Mouse (Mus musculus) heart, embryonic 10.5 days (tissue): ENCODE measurements around the gene Rbms1. TPM values are rescaled to one million over a fixed set of nuclear protein-coding genes. Genes with fewer than 3 reads are reported as not detected.

Experiments
- DNase-seq: peaks from one replicate; pipeline ENCODE4 v3.0.0-alpha.2; 2017; ENCODE audit warnings: low spot score
- H3K27ac ChIP-seq: fragments of 300-500 bp; sonication (generic); 2 replicates; pipeline ENCODE4 v1.5.1; 2016; ENCODE audit warnings: mild to moderate bottlenecking
- H3K27me3 ChIP-seq: fragments of 300-500 bp; sonication (generic); 2 replicates; pipeline ENCODE4 v1.6.1; 2016; ENCODE audit warnings: mild to moderate bottlenecking; ENCODE audit not compliant: poor library complexity, insufficient read depth, severe bottlenecking
- H3K36me3 ChIP-seq: fragments of 300-500 bp; sonication (generic); 2 replicates; pipeline ENCODE4 v1.6.1; 2016; ENCODE audit warnings: mild to moderate bottlenecking, moderate library complexity
- H3K4me1 ChIP-seq: fragments of 300-500 bp; sonication (generic); 2 replicates; pipeline ENCODE4 v1.6.1; 2016; ENCODE audit warnings: mild to moderate bottlenecking
- H3K4me3 ChIP-seq: fragments of 300-500 bp; sonication (generic); 2 replicates; pipeline ENCODE4 v1.5.1; 2016; ENCODE audit warnings: mild to moderate bottlenecking, moderate library complexity
- H3K9me3 ChIP-seq: fragments of 300-500 bp; sonication (generic); 2 replicates; pipeline ENCODE4 v1.6.1; 2016; ENCODE audit warnings: mild to moderate bottlenecking, moderate library complexity
- WGBS: fragments of 180-500 bp; shearing (Covaris S2); methylation state at CpG from one replicate; pipeline ENCODE4 v1.1.7; 2016; 5-methylcytosine and 5-hydroxymethylcytosine counted together
- polyA plus RNA-seq: library from polyadenylated mRNA; unstranded; fragments of >200 nt; fragmentation: Nextera tagmentation; extraction: Ambion mirVana; gene quantifications from 2 replicates; pipeline ENCODE4 v1.2.1, GENCODE M21; 2016

Rbms1 gene
- polyA plus RNA-seq, 1 experiment from 2014 or later: 146 TPM

DNA sequence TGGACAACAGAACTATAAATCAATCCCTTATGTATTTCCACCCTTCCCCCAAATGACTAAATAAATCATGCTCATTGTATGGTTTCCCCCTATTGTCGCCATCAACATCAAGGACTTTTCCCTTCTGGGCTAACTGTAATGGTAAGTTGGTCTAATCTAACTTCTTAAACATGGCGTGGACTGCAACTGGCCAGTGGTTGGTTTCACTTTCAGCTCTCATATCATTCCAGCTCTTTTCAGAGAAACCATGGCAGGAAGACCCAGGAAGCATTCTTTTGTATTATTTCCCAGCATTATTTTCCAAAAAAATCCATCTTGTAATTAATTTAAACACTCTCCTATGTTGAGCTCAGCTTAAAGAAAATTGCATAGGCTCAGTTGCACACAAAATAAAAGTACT, 23.0 kb downstream of the Rbms1 start:
- DNase-seq: no peak
- Histone ChIP-seq H3K27ac (no peak overlapping the region), H3K9me3 (no peaks in the 10 kb centered on the region), H3K27me3 (no peaks in the 10 kb centered on the region), H3K4me3 (0 out of 2 replicates have a peak overlapping the region, but pooled peaks have one; percentile 24), H3K36me3 (peaks cover 3% of the 10 kb centered on the region; the same call in 1 of the 2 replicates), H3K4me1 (peaks cover 25% of the 10 kb centered on the region)
- WGBS: 84% methylated on average over 2 of the region's 2 CpGs

DNA sequence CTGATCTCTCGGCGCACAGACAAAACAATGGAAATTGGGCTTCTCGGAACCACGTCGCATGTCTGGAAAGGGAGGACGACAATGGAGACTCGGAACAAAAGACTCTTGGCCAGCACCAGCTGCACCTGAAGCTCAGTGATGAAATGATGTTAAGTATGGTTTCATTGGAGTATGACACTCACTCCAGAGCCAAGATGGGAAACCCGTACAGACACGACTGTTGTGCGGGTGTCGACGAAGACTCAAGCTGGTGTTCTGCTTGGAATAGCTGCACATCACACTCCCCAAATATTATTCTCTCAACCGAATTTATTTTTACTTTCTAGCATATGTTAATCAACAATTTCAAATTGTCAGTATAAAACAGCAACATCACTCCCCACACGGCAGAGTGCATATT, 26.1 kb downstream of the Rbms1 start:
- Histone ChIP-seq H3K36me3 (no peaks in the 10 kb centered on the region), H3K4me1 (peaks cover 25% of the 10 kb centered on the region), H3K27me3 (no peaks in the 10 kb centered on the region), H3K27ac (no peak overlapping the region), H3K4me3 (no peak overlapping the region), H3K9me3 (no peaks in the 10 kb centered on the region)
- DNase-seq: no peak
- WGBS: 94% methylated on average over 14 of the region's 14 CpGs

DNA sequence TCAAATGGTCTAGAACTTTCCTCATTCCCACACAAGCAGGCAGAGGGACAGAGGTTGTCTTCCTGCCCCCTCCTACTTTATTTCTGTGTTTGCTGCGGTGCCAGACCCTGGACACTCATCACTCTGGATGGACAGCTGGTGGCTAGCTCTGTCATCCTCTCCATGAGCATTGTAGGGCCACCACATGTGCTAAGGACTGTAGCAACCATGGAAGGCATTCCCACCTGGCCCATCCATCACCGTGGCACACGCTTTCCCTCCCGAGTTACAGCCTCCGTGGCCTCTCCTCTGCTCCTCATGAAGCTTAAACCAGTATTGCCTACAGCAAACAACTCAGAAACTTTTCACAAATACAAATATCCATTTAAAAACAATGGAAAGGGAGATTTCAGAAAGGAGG, 34.0 kb downstream of the Rbms1 start:
- no peaks in the 10 kb centered on the region for H3K9me3 ChIP-seq
- no peak overlapping the region for H3K4me3 ChIP-seq
- no peaks in the 10 kb centered on the region for H3K27me3 ChIP-seq
- H3K36me3 ChIP-seq: peaks cover 4% of the 10 kb centered on the region; the same call in 1 of the 2 replicates
- WGBS: 90% methylated on average over 5 of the region's 5 CpGs
- no peak overlapping the region for H3K27ac ChIP-seq
- peaks cover 28% of the 10 kb centered on the region for H3K4me1 ChIP-seq
- no peak for DNase-seq

DNA sequence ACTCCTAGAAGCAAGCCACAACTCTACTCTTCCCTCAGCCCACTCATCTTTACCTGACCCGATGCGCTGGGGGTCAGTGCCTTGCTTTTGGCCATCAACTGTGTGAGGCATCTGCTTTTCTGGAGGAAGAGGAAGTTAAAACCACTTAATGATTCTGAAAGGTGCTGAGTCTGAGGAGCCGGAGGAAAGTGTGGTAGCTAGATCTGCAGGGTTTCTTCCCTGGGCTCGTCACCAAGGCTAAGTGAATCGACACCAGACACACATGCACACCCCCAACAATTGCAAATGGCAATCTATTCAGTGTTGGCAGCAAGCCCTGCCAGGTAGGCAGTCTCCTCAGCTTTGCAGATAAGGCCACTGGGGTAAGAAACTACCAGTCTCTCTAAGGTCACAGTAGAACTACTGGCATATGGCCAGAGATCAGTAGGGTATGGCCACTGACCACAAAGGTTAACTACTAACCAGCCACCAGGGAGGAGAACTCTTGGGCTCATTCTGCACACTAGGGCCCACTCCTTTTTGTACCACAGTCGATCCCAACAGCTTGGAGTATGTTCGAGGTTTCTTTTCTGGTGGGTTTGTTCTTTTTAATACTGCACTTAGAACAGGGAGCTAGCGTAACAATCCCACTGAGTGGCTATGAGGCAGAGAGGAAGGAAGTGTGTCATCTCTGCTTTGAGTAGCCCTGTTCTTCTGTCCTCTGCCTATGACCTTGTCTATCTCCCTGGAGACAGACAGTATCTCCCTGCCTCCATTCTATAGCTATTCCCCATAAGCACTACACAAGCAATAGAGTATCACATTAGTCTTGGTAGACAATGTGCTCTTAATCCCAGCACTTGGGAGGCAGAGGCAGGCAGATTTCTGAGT, 34.9 kb downstream of the Rbms1 start:
- Histone ChIP-seq H3K9me3 (no peaks in the 10 kb centered on the region), H3K27me3 (no peaks in the 10 kb centered on the region), H3K36me3 (peaks cover 4% of the 10 kb centered on the region; the same call in 1 of the 2 replicates), H3K4me3 (no peak overlapping the region), H3K4me1 (peaks cover 36% of the 10 kb centered on the region), H3K27ac (no peak overlapping the region)
- WGBS: 80% methylated on average over 8 of the region's 8 CpGs
- DNase-seq: no peak

DNA sequence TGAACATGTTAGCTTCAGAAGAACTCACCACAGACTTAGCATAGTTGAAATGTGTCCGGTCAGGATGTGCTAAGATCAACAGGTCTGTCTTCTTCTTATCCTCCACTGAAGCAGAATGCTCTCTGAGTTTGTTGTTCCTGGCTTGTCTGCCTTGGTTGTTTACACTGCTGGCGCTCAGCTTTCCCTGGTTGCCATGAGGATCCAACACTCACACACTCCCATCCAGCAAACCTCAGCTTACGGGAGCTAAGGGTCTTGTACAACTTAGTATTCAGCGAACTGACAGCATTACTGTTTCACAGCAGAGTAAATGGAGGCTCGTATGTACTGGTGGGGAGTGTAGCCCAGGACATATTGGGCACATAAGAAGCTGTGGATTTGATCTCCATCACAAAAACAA, 37.9 kb downstream of the Rbms1 start:
- Histone ChIP-seq H3K4me3 (no peak overlapping the region), H3K9me3 (no peaks in the 10 kb centered on the region), H3K4me1 (peaks cover 58% of the 10 kb centered on the region), H3K36me3 (peaks cover 4% of the 10 kb centered on the region; the same call in 1 of the 2 replicates), H3K27me3 (no peaks in the 10 kb centered on the region), H3K27ac (no peak overlapping the region)
- DNase-seq: no peak
- WGBS: 64% methylated on average over 5 of the region's 5 CpGs

DNA sequence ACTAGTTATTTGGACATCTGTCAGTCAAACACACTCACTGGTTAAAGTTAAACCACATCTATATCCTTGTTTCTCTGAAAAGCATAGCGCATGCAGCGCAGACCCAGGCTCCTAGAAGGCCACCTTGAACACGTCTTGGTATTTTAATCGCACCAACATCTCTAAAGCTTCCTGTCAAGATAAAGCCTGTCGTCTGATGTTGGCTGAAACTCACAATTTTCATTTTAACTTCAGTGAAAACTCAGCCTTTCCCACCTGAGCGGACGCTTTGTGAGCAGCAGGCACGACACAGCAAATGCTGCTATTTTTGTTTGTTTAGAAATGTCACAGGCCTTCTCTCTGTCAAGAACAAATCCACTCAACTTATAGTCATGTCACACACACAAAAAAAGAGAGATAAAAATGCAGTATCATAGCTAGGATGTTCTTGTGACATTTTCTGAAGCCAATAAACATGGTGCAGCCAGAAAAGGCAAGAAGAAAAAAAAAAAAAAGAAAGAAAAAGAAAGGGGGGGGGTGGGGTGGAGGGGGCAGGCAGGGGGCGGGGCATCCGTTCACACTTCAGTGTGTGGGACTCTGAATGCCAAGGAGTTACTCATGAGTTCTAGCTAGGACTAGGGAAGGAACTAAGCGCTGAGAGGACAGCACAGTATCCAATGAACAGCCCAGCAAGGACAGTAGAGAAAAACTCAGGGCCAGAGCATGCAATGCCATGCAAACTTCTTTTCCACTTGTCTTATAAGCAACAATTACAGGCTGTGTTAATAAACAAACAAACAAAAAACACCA, 39.0 kb downstream of the Rbms1 start:
- 49% methylated on average over 11 of the region's 11 CpGs for WGBS
- no peak for DNase-seq
- Histone ChIP-seq H3K36me3 (peaks cover 3% of the 10 kb centered on the region; the same call in 1 of the 2 replicates), H3K9me3 (no peaks in the 10 kb centered on the region), H3K4me3 (no peak overlapping the region), H3K27ac (0 out of 2 replicates have a peak overlapping the region, but pooled peaks have one; percentile 24), H3K4me1 (peaks cover 66% of the 10 kb centered on the region), H3K27me3 (no peaks in the 10 kb centered on the region)

DNA sequence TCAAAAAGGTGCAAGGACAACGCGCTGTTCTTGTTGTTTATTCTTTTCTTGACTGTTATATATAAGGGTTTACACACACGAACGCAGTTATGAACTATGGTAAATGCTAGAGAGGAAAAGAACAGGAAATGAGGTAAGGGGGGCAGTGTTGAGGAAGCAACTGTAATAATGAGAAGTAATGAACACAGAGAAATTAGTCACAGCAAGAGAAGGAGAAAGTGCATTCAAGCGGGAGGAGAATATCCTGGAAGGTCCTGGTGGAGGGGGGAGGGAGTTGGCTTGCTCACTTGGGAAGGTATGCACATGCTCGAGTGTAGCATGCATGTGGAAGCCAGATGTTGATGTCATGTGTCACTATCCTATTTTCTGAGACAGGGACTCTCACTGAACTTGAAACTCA, 39.9 kb downstream of the Rbms1 start:
- Histone ChIP-seq H3K9me3 (no peaks in the 10 kb centered on the region), H3K4me3 (no peak overlapping the region), H3K27me3 (no peaks in the 10 kb centered on the region), H3K36me3 (no peaks in the 10 kb centered on the region), H3K4me1 (peaks cover 65% of the 10 kb centered on the region), H3K27ac (peak overlapping the region; percentile 24; the same call in 1 of the 2 replicates)
- WGBS: 54% methylated on average over 6 of the region's 6 CpGs
- no peak for DNase-seq

DNA sequence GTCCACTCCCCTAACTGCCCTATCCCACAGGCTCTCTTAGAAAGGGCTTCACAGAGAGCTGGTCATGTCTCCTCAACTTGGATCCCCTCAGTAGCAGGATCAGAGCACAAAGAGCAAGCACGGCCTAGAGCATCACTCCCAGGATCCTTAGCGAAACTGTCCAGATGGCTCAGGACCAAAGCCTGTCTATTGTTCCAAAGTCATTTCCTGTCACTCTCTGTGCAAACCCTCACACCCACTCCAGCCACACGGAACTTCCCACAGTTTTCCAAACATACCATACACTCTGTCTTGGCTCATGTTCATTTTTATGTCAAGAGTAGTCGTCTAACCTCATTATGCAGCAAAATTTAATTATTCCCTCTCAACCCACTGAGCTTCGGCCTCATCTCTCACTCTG, 40.6 kb downstream of the Rbms1 start:
- H3K36me3 ChIP-seq: no peaks in the 10 kb centered on the region
- H3K4me1 ChIP-seq: peaks cover 68% of the 10 kb centered on the region
- H3K4me3 ChIP-seq: no peak overlapping the region
- H3K27ac ChIP-seq: 0 out of 2 replicates have a peak overlapping the region, but pooled peaks have one; percentile 5
- WGBS: 62% methylated on average over 5 of the region's 5 CpGs
- no peak for DNase-seq
- no peaks in the 10 kb centered on the region for H3K27me3 ChIP-seq
- H3K9me3 ChIP-seq: no peaks in the 10 kb centered on the region

DNA sequence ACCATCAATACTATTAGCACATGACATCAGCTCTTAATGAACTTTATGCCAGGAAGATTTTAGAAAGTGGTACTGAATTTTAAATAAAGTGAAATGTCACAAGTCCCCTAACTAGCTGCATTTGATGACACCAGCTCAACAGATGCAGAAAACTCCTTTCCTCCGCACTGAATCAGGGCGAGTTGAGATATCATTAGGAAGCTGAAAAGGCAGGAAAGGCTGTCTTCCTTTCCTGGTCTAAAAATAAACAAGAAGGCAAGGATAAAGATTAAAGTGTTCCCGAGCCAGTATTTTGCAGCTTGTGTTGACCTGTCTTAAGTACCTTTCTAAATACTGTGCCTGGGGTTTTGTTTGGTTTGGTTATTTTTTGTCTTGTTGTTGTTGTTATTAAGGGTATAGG, 42.9 kb downstream of the Rbms1 start:
- Histone ChIP-seq H3K27ac (no peak overlapping the region), H3K9me3 (no peaks in the 10 kb centered on the region), H3K4me1 (peaks cover 84% of the 10 kb centered on the region), H3K27me3 (no peaks in the 10 kb centered on the region), H3K36me3 (no peaks in the 10 kb centered on the region), H3K4me3 (no peak overlapping the region)
- no peak for DNase-seq
- WGBS: 8% methylated on average over 3 of the region's 3 CpGs

DNA sequence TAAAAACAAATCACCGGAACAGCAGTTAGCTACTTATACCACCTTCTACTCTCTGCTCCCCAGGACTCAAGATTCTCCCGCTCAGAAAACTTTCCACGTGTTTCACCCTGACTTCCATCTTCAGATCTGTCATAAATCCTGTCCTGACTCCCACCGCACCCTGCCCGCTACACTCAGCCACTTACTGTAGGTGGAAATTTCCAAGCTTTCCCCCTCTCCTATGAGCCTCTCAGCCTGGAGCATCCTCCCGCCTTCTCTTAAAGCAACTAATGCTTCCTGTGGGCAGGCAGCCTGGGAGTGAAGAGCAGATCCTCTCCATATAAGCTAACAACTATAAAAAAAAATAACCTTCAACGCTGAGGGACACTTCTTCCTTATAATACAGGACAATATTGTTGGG, 44.6 kb downstream of the Rbms1 start:
- Histone ChIP-seq H3K27ac (no peak overlapping the region), H3K36me3 (no peaks in the 10 kb centered on the region), H3K4me3 (no peak overlapping the region), H3K27me3 (no peaks in the 10 kb centered on the region), H3K4me1 (peaks cover 74% of the 10 kb centered on the region), H3K9me3 (no peaks in the 10 kb centered on the region)
- WGBS: 62% methylated on average over 7 of the region's 7 CpGs
- DNase-seq: no peak

DNA sequence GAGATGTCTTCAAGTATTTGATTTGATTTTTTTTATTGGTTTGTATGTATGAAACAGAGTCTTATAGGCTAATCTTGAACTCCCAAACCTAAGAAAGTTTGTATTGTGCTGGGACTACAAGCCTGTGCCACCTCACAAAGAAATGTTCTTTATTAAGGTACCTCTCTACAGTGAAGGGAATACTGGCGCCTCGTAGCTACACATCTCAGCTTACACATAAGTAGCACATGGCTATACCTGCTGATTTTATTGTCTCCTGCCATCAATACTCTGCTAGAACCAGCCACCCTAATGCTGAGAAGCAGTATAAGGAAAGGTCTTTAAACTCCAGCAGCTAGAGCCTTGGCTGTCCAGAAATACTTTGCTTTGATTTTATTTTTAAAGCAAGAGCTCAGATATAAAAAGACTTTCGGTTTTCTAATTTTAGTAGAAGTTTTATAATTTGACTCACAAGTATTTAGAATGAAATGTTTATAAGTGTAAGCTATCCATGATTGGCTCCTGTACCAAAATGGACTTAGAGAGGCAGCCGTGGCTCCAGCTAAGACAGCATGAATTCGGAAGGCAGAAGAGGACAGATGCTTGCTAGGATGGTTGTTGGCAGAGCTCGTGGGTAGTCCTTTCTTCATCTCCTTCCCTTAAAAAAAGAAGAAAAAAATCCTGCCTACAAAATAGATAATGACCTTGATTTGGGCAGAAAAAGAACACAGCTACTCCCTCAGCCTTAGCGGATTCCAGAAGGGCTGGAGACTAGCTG, 48.3 kb downstream of the Rbms1 start:
- WGBS: 63% methylated on average over 7 of the region's 7 CpGs
- H3K9me3 ChIP-seq: no peaks in the 10 kb centered on the region
- H3K27me3 ChIP-seq: no peaks in the 10 kb centered on the region

DNA sequence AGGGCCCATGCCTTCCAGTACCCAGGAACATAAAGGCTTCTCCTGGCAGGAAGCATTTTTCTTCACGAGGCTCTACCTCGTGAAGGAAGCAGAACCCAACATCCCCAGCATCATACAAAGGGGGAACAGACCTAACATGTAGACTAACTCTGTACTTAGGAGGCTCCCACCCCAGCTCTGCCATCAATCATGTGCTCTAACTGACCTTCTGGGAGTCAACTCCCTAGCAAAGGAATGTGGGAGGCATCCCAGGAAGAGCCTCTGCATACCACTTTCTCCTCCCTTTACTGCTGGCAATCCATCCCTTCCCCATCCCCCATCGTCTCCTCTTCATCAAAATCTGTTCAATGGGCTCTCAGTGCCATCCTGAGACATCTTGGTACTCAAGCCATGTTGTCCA, 49.7 kb downstream of the Rbms1 start:
- H3K27me3 ChIP-seq: no peaks in the 10 kb centered on the region
- 0 out of 2 replicates have a peak overlapping the region, but pooled peaks have one; percentile 29 for H3K27ac ChIP-seq
- peaks cover 62% of the 10 kb centered on the region for H3K4me1 ChIP-seq
- no peaks in the 10 kb centered on the region for H3K36me3 ChIP-seq
- no peak for DNase-seq
- no peaks in the 10 kb centered on the region for H3K9me3 ChIP-seq
- no peak overlapping the region for H3K4me3 ChIP-seq
- WGBS: 49% methylated on average over 3 of the region's 3 CpGs

More for the DNA sequence above, 48.3 kb downstream of the Rbms1 start:
- Histone ChIP-seq H3K4me1 (peaks cover 76% of the 10 kb centered on the region), H3K27ac (no peak overlapping the region), H3K36me3 (no peaks in the 10 kb centered on the region), H3K4me3 (no peak overlapping the region)
- no peak for DNase-seq
